Mouse (Mus musculus): Measurements from ENCODE around the gene Gm30083.

The Gm30083 gene

GRCm38 (mm10) chr14:34015063-34015462, at the start of gene Gm30083:
Gm30083 (minus strand) TSS chr14:34015182.
- DNase-seq (ENCODE audit: low read depth, low spot score), result no peak

GRCm38 (mm10) chr14:34052516-34052915, 37.5 kb upstream of the Gm30083 start, which contains the start of gene Antxrl:
Antxrl (plus strand) TSS chr14:34052707.
- no peak for DNase-seq (ENCODE audit: low read depth, low spot score)

GRCm38 (mm10) chr14:34050101-34050779, 35.3 kb upstream of the Gm30083 start:
- peak; percentile 6 for DNase-seq (ENCODE audit: low read depth, low spot score)

DNA sequence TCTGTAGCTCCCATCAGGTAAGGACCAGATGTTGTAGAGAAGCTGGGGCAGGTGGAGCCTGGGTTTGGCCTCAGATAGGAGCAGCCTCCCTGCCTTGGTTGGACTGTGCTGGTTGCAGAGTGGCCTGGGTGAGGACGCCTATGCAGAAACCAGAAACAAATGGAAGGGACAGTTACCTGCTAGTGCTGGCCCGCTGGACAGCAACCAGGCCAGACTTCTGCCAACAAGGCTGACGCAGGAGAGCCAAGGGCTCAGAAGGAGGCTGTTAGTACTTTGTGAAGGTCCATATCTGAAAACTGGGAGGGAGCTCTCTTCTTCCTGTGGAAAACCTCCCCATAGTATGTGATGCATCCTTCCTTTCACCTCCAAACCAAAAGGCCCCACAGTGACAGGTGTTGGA, 28.4 kb upstream of the Gm30083 start:
- DNase-seq (ENCODE audit: low read depth, low spot score), result no peak

DNA sequence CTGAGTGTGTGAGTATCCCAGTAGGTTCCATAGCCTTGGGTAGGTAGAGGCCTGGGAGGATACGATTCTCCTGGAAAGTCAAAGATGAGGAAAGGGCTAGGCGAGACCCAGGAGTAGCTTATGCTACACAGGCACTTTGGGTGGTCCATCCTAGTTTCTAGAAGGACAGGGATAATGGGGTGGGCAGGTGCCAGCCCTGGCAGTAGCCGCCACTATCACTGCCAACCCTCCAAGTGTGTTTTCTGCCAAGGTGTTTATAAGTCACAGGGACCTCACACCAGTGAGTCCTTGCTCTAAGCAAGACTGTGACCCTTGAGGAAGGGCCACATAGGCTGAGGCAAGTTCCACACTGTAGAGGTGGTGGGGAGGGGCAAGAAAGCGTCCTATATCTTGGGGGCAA, 26.3 kb upstream of the Gm30083 start:
- DNase-seq (ENCODE audit: low read depth, low spot score), result no peak

GRCm38 (mm10) chr14:34033841-34034610, 19.0 kb upstream of the Gm30083 start:
- no peak for DNase-seq (ENCODE audit: low read depth, low spot score)

DNA sequence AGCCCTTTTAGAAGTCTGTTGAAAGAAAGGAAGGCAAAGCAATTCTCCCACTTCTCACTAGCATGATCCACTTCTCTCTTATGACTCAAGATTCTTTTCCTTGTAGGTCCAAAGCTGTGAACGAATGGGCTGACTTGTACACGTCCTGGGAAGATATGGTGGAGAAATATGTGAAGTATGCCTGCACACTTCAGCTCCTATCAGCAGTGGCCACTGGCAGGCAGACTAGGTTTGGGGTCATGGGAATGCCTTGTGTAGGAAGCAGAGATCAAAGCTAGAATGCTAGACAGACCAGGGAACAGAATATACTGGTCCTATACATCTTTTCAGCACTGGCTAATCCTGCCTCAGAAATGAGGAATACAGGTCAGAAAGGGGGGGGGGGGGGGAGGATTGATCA, 11.7 kb upstream of the Gm30083 start:
- DNase-seq (ENCODE audit: low read depth, low spot score), result no peak

DNA sequence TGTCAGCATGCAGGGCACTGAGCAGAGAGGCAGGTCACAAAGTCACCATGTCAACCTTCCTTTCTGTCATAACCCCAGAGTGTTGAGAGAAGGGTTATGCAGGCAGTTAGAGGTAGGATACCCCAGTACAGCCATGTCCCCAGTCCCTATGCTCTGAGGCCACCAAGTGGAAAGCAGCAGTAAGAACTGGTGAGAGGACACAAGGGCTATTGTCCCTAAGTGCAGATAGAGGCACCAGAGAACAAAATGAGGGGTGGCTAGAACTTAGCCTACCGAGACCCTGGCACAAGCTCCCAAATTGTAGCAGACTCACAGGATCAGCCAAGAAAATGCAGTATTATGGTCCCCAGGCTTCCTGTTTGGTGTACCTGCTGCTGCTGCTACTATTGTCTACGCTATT, 2.0 kb upstream of the Gm30083 start:
- no peak for DNase-seq (ENCODE audit: low read depth, low spot score)

GRCm38 (mm10) chr14:34016381-34016780, 1.4 kb upstream of the Gm30083 start, which contains the start of gene Gm5460:
Gm5460 (plus strand) TSS chr14:34016758.
- no peak for DNase-seq (ENCODE audit: low read depth, low spot score)

GRCm38 (mm10) chr14:34002358-34002757, 12.6 kb downstream of the Gm30083 start:
- no peak for DNase-seq (ENCODE audit: low read depth, low spot score)

DNA sequence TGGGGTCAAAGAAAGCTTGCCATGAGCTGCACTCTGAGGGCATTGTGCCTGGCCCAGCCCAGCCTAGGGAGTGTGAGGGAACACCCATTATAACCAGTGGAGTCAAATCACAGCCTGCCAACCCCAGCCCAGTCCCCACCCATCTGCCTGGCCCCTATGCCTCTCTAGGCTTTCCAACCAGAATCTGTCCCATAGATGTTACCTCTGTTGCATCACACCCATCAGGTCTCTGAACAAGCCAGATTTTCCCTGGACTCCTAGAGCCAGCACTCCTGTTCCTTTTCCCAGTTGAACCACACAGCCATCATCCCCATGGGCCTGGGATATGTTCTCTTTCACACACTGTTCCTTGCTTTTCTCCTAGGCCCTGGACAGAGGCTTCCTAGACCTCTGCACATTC, 13.5 kb downstream of the Gm30083 start:
- DNase-seq (ENCODE audit: low read depth, low spot score), result no peak

- no peak for DNase-seq (ENCODE audit: low read depth, low spot score)
Measured at GRCm38 (mm10) chr14:34000076-34000475, 14.9 kb downstream of the Gm30083 start.

DNA sequence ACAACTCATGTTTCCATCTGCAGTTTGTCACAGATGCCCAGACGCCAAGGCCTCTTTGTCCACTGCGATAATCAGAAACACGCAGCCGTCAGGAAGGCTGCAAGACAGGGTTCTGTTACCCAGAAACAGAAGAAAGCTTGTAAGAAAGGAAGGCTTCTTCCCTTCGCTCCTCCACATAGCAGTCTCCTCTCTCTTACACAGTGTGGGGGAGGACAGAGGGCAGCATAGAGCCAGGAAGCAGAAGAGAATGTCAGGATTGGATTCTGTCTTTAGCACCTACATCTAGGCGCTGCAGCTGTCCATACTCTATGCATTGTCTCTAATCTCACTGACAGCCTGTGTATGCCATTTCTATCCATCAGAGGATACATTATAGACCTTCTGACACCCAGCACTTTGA, 17.6 kb downstream of the Gm30083 start:
- DNase-seq (ENCODE audit: low read depth, low spot score), result no peak

DNA sequence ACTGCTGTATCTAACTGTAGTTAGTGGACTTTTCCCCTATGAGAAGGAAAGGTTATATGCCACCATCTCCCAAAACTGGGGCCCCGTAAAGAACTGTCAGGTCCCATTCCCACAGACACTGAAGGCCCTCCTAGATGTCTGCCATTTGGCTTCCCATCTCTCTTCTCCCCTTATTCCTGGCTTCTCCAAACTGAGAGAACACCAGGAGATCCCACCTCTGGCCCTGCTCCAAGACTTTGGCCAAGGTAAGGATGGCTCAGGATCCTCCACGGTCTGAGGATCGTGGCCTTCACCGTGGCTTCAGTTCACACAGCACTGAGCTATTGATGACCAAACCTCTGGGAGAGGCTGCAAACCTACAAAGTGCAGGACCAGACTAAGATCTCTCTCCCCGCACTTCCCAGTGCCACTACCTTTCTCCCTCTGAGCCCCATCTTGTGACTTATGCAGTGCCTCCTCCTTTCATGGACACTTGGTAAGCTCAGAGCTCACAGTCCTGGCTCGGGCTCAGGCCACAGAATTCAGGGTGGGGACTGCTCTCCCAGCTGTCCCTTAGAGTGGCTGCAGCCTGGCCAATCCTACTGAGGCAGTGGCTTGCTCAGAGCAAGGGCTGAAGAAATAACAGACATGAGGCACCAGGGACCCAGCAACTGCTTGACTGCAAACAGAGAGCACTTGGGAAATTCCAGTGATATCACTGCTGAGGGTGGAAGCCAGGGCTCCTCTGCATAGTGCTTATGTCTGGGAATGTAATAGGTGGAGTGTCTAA, 21.3 kb downstream of the Gm30083 start:
- DNase-seq (ENCODE audit: low read depth, low spot score), result no peak

GRCm38 (mm10) chr14:33993051-33993450, 21.9 kb downstream of the Gm30083 start:
- no peak for DNase-seq (ENCODE audit: low read depth, low spot score)

GRCm38 (mm10) chr14:33991971-33992370, 23.0 kb downstream of the Gm30083 start:
- DNase-seq (ENCODE audit: low read depth, low spot score), result no peak

- DNase-seq (ENCODE audit: low read depth, low spot score), result no peak
Measured at GRCm38 (mm10) chr14:33989201-33989600, 25.8 kb downstream of the Gm30083 start.

GRCm38 (mm10) chr14:33978604-33979059, 36.4 kb downstream of the Gm30083 start, which contains the start of gene Zfp488:
Zfp488 (minus strand) TSS chr14:33978764.
- DNase-seq (ENCODE audit: low read depth, low spot score), result no peak

DNA sequence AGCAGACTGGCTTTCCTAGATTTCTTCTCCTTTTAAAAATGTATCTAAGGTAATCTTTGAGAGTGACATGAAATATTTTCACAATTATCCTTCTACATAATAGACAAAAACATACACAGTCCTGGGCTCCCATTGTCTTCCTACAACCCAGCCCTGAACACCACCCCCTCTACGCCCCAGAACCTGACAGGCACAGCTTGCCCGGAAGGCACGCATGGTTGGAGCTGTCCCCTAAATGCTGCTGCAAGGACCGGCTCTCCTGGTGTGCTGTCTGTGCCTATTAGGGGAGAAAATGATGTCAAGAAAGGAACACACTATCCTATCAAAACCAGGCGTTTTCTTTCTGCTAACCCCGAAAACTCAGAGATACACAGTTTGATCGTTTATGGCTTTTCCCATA, 37.2 kb downstream of the Gm30083 start:
- DNase-seq (ENCODE audit: low read depth, low spot score), result no peak

DNA sequence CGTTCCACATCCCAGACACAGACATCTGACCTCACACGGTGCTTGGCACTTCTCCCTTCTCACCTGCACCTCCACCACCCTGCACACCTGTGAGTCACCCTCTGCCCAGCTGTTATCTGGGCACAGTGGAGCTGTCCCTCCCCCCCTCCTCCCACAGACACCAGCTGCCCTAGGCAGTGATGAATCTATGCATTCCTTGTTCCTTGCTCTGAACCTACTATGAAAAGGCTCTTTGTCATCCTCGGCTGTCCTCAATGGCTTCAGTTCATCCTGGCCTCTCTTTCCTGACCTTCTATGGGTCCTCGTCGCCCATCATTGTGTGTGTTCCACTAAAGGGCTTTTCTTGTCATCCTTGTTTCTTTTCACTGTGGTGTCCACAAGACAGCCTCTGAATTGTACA, 40.2 kb downstream of the Gm30083 start:
- DNase-seq (ENCODE audit: low read depth, low spot score), result peak; percentile 63

DNA sequence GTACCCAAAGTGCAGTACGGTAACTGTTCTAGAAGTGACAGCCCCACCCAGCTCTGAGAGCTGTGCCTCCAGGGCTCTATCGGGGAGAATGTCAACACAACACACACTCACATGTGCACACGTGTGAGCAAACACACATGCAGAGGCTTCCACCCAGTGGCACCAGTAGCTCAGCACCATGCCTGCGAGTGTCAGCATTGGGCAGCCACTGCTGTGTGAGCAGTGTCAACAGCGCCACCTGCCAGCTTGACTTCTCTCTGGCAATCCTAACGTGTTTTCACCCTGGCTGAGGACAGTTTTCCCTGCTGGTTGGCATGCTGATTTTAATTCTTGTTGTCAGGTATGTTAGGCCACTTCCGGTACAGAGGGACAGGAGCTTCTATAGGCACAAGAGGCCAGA, 42.3 kb downstream of the Gm30083 start:
- no peak for DNase-seq (ENCODE audit: low read depth, low spot score)

DNA sequence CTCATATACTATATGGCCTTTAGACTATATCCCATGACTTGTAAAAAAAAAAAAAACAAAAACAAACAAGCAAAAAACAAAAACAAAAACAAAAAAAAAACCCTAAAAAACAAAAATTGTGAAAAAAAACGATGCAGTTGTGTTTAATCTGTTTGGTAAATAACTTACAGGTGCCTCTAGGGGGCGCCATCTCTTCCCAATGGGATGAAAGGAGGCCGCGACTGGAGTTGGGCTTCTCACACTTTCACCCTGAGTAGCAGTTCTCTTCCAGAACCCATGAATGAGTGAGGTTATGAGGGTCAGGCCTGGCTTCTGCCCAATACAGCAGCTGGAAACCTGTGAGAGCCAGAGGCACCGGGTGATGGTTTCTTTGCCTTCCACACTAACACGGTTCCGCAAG, 49.3 kb downstream of the Gm30083 start:
- DNase-seq (ENCODE audit: low read depth, low spot score), result no peak

Data from telencephalon, adult 2 months (tissue).